Mouse (Mus musculus): ENCODE measurements around the gene Ncf2. TPM values are rescaled to one million over a fixed set of nuclear protein-coding genes. Genes with fewer than 3 reads are reported as not detected.

Ncf2 gene
- total and polyA plus RNA-seq, 2 experiments from 2014 or later: 1.9 to 4.1 TPM

GRCm38 (mm10) chr1:152821746-152822145, 21.8 kb downstream of the Ncf2 start:
- Histone ChIP-seq H3K9ac (no peak overlapping the region), H3K27ac (ENCODE audit: low read depth, low read length) (no peak overlapping the region), H3K4me3 (ENCODE audit: low read depth, low read length) (no peak overlapping the region), H3K4me1 (ENCODE audit: insufficient read depth) (peaks cover 9% of the 10 kb centered on the region), H3K36me3 (ENCODE audit: insufficient read depth) (no peaks in the 10 kb centered on the region), H3K27me3 (ENCODE audit: insufficient read depth, low read length) (no peaks in the 10 kb centered on the region), H3K9me3 (ENCODE audit: low read length) (no peaks in the 10 kb centered on the region), H3K4me2 (ENCODE audit: low read depth) (no peak overlapping the region)
- no peak for TF ChIP-seq CTCF (IDR thresholded peaks at IDR 0.05; ENCODE audit: low read depth)
- ATAC-seq: no peak
- DNase-seq: no peak
- WGBS: 91% methylated on average over 4 of the region's 4 CpGs

- no peak overlapping the region for H3K27ac ChIP-seq (ENCODE audit: low read depth, low read length)
- no peaks in the 10 kb centered on the region for H3K27me3 ChIP-seq (ENCODE audit: insufficient read depth, low read length)
- H3K9me3 ChIP-seq (ENCODE audit: low read length): no peaks in the 10 kb centered on the region
- DNase-seq (no peak), ATAC-seq (no peak)
- WGBS: 79% methylated on average over 9 of the region's 9 CpGs
- no peak overlapping the region for H3K9ac ChIP-seq
- H3K4me3 ChIP-seq (ENCODE audit: low read depth, low read length): no peak overlapping the region
- no peak overlapping the region for H3K4me2 ChIP-seq (ENCODE audit: low read depth)
- H3K4me1 ChIP-seq (ENCODE audit: insufficient read depth): no peaks in the 10 kb centered on the region
- H3K36me3 ChIP-seq (ENCODE audit: insufficient read depth): no peaks in the 10 kb centered on the region
- TF ChIP-seq CTCF (IDR thresholded peaks at IDR 0.05; ENCODE audit: low read depth): no peak
Measured at GRCm38 (mm10) chr1:152824206-152824605, 24.2 kb downstream of the Ncf2 start.

GRCm38 (mm10) chr1:152826446-152826845, 26.5 kb downstream of the Ncf2 start:
- TF ChIP-seq CTCF (IDR thresholded peaks at IDR 0.05; ENCODE audit: low read depth): no peak
- Histone ChIP-seq H3K36me3 (ENCODE audit: insufficient read depth) (no peaks in the 10 kb centered on the region), H3K4me1 (ENCODE audit: insufficient read depth) (0 out of 2 replicates have a peak, but pooled peaks cover 3% of the 10 kb centered on the region), H3K4me2 (ENCODE audit: low read depth) (no peak overlapping the region), H3K4me3 (ENCODE audit: low read depth, low read length) (no peak overlapping the region), H3K9me3 (ENCODE audit: low read length) (no peaks in the 10 kb centered on the region), H3K27ac (ENCODE audit: low read depth, low read length) (no peak overlapping the region), H3K9ac (no peak overlapping the region), H3K27me3 (ENCODE audit: insufficient read depth, low read length) (no peaks in the 10 kb centered on the region)
- WGBS: 91% methylated on average over 5 of the region's 5 CpGs
- DNase-seq (no peak), ATAC-seq (no peak)

- H3K9ac ChIP-seq: no peak overlapping the region
- ATAC-seq: no peak
- no peaks in the 10 kb centered on the region for H3K9me3 ChIP-seq (ENCODE audit: low read length)
Measured at GRCm38 (mm10) chr1:152828168-152828567, 28.2 kb downstream of the Ncf2 start.

GRCm38 (mm10) chr1:152828637-152829355, 28.8 kb downstream of the Ncf2 start:
- no peaks in the 10 kb centered on the region for H3K27me3 ChIP-seq (ENCODE audit: insufficient read depth, low read length)
- H3K9me3 ChIP-seq (ENCODE audit: low read length): no peaks in the 10 kb centered on the region
- 0 out of 2 replicates have a peak, but pooled peaks cover 3% of the 10 kb centered on the region for H3K4me1 ChIP-seq (ENCODE audit: insufficient read depth)
- TF ChIP-seq CTCF (IDR thresholded peaks at IDR 0.05; ENCODE audit: low read depth): no peak
- H3K4me2 ChIP-seq (ENCODE audit: low read depth): no peak overlapping the region
- DNase-seq: no peak
- H3K27ac ChIP-seq (ENCODE audit: low read depth, low read length): no peak overlapping the region
- H3K4me3 ChIP-seq (ENCODE audit: low read depth, low read length): no peak overlapping the region
- WGBS: 84% methylated on average over 10 of the region's 10 CpGs
- no peak overlapping the region for H3K9ac ChIP-seq
- no peaks in the 10 kb centered on the region for H3K36me3 ChIP-seq (ENCODE audit: insufficient read depth)
- no peak for ATAC-seq

More at GRCm38 (mm10) chr1:152828168-152828567, 28.2 kb downstream of the Ncf2 start:
- Histone ChIP-seq H3K4me3 (ENCODE audit: low read depth, low read length) (no peak overlapping the region), H3K4me1 (ENCODE audit: insufficient read depth) (0 out of 2 replicates have a peak, but pooled peaks cover 3% of the 10 kb centered on the region), H3K27ac (ENCODE audit: low read depth, low read length) (no peak overlapping the region), H3K4me2 (ENCODE audit: low read depth) (no peak overlapping the region), H3K36me3 (ENCODE audit: insufficient read depth) (no peaks in the 10 kb centered on the region), H3K27me3 (ENCODE audit: insufficient read depth, low read length) (no peaks in the 10 kb centered on the region)
- TF ChIP-seq CTCF (IDR thresholded peaks at IDR 0.05; ENCODE audit: low read depth): no peak
- 70% methylated on average over 5 of the region's 5 CpGs for WGBS
- DNase-seq: no peak

- H3K36me3 ChIP-seq (ENCODE audit: insufficient read depth): no peaks in the 10 kb centered on the region
- no peak overlapping the region for H3K27ac ChIP-seq (ENCODE audit: low read depth, low read length)
- no peak for DNase-seq
- ATAC-seq: no peak
- H3K9ac ChIP-seq: no peak overlapping the region
- 0 out of 2 replicates have a peak, but pooled peaks cover 3% of the 10 kb centered on the region for H3K4me1 ChIP-seq (ENCODE audit: insufficient read depth)
- no peak overlapping the region for H3K4me3 ChIP-seq (ENCODE audit: low read depth, low read length)
- no peaks in the 10 kb centered on the region for H3K9me3 ChIP-seq (ENCODE audit: low read length)
- WGBS: 95% methylated on average over 9 of the region's 9 CpGs
- TF ChIP-seq CTCF (IDR thresholded peaks at IDR 0.05; ENCODE audit: low read depth): no peak
- no peak overlapping the region for H3K4me2 ChIP-seq (ENCODE audit: low read depth)
- H3K27me3 ChIP-seq (ENCODE audit: insufficient read depth, low read length): no peaks in the 10 kb centered on the region
Measured at GRCm38 (mm10) chr1:152830054-152830453, 30.1 kb downstream of the Ncf2 start.

GRCm38 (mm10) chr1:152831003-152831402, 31.0 kb downstream of the Ncf2 start:
- 67% methylated on average over 8 of the region's 8 CpGs for WGBS
- Histone ChIP-seq H3K27me3 (ENCODE audit: insufficient read depth, low read length) (no peaks in the 10 kb centered on the region), H3K4me3 (ENCODE audit: low read depth, low read length) (no peak overlapping the region), H3K9me3 (ENCODE audit: low read length) (no peaks in the 10 kb centered on the region), H3K4me1 (ENCODE audit: insufficient read depth) (0 out of 2 replicates have a peak, but pooled peaks cover 3% of the 10 kb centered on the region), H3K9ac (no peak overlapping the region), H3K36me3 (ENCODE audit: insufficient read depth) (peaks cover under 1% of the 10 kb centered on the region; the same call in 1 of the 2 replicates), H3K27ac (ENCODE audit: low read depth, low read length) (no peak overlapping the region), H3K4me2 (ENCODE audit: low read depth) (no peak overlapping the region)
- DNase-seq (peak; percentile 77), ATAC-seq (peak; percentile 89)
- no peak for TF ChIP-seq CTCF (IDR thresholded peaks at IDR 0.05; ENCODE audit: low read depth)
